Mouse (Mus musculus) lung, adult 2 months (tissue): Measurements from ENCODE around the gene Nrxn3.

Source experiments
- CTCF ChIP-seq: fragments of 200-500 bp; IDR thresholded peaks from 2 replicates; pipeline ENCODE4 v1.5.1; 2011; ENCODE audit warnings: mild to moderate bottlenecking, low read length, control low read depth; ENCODE audit not compliant: insufficient read depth
- POLR2A ChIP-seq: fragments of 200-500 bp; IDR thresholded peaks from 2 replicates; pipeline ENCODE4 v1.6.1; 2011; ENCODE audit warnings: low read depth, mild to moderate bottlenecking, control low read depth, low read length, borderline replicate concordance; ENCODE audit errors: extremely low read depth

GRCm38 (mm10) chr12:89128602-89129001 is 405.9 kb downstream of the Nrxn3 start:
- TF ChIP-seq POLR2A = no peak
- TF ChIP-seq CTCF = no peak
